Mouse (Mus musculus) C2C12 (cell line): ENCODE results near the gene Selplg.

Source experiments
- CEBPB ChIP-seq: IDR thresholded peaks from one replicate; pipeline ENCODE4 v1.6.1; 2011; ENCODE audit warnings: low read depth, mild to moderate bottlenecking, control low read depth, moderate library complexity
- CTCF ChIP-seq: IDR thresholded peaks from one replicate; pipeline ENCODE4 v1.5.1; 2011; ENCODE audit not compliant: control insufficient read depth, insufficient read depth, insufficient read length
- MYOG ChIP-seq: IDR thresholded peaks from one replicate; pipeline ENCODE4 v1.6.1; 2011; ENCODE audit not compliant: control insufficient read depth, insufficient read length; ENCODE audit errors: extremely low read depth

GRCm38 (mm10) chr5:113830796-113831195 is 1.6 kb downstream of the Selplg start:
- TF ChIP-seq CTCF (no peak), MYOG (no peak), CEBPB (no peak)
